Mouse (Mus musculus): Measurements from ENCODE around the gene Zmat5.

The Zmat5 gene

GRCm38 (mm10) chr11:4704072-4704964, at the start of gene Zmat5, which contains the start of gene Uqcr10:
Zmat5 (plus strand) TSS chr11:4704678.
Uqcr10 (minus strand) TSS chr11:4704342.
- DNase-seq (ENCODE audit: low read depth, low spot score) = peak; percentile 91

GRCm38 (mm10) chr11:4659818-4660217, 44.7 kb upstream of the Zmat5 start:
- no peak for DNase-seq (ENCODE audit: low read depth, low spot score)

DNA sequence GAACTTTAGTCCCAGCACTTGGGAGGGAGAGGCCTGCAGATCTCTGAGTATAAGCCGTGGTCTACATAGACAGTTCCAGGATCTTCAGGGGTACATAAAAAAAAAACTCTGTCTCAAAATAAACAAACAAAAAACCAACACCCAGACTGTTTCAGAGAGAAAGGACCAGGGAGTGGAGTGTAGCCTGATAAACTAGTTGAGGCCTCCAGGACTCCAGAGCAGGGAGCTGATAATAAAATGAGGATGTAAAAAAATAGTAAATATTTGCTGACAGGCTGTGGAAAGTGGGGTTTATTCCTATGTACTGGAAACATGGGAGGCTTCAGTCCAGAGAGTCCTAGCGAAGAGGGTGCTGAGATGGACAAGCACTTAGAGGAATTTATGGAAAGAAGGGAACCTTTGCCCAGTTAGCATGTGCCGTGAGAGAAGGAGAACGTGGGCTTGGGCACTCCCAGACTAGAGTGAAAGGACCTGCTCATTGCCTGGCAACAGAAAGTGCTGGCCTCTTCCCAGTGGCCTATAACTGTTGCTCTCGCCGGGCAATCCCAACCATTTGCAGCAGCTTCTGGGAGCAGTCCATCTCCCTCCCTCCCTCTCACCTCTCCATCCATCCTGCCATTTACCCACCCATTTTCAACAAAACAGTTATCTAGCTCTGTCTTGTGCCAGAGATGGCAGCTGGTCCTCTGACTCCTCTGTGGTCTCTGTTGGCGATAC, 44.0 kb upstream of the Zmat5 start:
- no peak for DNase-seq (ENCODE audit: low read depth, low spot score)

- DNase-seq (ENCODE audit: low read depth, low spot score) = no peak
These were observed 43.2 kb upstream of the Zmat5 start for GRCm38 (mm10) chr11:4661324-4661723.

DNA sequence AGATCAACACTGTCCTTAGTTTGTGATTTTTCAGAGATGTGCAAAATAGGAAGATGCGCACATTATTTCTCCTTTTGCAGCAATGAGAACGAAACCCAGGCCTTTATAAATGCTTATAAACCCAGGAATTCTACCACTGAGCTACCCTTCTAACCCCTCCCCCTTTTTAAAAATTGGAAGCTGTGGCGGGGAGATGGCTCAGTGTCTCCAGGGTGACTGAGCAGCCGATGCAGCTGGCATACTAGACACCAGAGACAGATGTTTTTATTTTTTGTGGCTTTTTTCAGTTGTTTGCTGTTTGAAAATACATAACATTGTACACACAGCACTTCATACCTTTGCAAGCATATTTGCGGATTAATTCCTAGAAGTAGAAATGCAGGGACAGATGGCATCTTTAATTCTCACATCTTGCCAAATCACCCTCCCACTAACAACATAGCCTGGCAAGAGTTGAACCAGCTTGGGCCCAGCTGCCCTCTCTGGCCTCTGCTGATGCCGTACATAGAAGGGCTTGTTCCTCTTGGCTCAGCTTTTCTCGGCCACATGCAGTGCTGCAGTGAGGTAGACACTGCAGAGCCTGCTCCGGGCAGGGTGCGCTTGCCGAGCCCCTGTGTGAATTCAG, 42.5 kb upstream of the Zmat5 start:
- DNase-seq (ENCODE audit: low read depth, low spot score) = no peak

DNA sequence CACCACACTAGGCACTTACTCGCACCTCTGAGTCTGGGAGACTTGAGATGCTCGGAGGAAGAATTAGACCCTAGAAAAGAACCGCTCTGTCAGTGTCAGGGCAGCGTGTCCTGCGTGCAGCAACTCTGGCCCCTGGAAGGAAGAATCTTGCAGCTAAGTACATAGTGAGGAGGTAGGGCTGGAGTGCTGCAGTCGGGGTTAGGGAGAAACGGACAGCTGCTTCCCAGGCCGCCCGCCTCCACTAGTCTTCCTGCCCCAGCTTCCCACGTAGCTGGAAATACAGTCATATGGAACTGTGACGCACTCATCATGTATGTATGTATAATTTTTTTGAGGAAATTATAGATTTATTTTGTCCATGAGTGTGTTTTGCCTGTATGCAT, 42.0 kb upstream of the Zmat5 start:
- DNase-seq (ENCODE audit: low read depth, low spot score) = no peak

GRCm38 (mm10) chr11:4671736-4672135, 32.7 kb upstream of the Zmat5 start:
- DNase-seq (ENCODE audit: low read depth, low spot score) = no peak

DNA sequence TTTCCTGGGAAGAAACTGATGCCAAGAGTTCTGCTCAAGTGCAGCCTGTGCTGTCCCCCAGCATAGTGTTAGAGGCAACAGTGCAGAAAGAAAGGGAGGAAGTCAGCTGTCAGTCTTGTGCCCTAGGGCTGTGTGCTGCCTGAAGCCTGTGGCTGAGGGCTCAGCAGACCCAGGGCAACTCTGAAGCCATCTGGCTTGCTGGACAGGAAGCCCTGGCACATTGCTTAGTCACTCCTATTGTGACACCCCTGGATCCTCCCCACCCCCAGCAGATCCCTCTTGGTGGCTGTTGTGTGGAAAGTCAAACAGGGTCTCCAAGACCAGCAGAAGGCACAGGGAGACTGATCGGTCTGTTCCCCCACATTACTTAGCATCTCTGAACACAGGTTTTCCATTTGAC, 29.9 kb upstream of the Zmat5 start:
- DNase-seq (ENCODE audit: low read depth, low spot score) = no peak

- DNase-seq (ENCODE audit: low read depth, low spot score) = no peak
These were observed 29.3 kb upstream of the Zmat5 start for GRCm38 (mm10) chr11:4675126-4675562.

DNA sequence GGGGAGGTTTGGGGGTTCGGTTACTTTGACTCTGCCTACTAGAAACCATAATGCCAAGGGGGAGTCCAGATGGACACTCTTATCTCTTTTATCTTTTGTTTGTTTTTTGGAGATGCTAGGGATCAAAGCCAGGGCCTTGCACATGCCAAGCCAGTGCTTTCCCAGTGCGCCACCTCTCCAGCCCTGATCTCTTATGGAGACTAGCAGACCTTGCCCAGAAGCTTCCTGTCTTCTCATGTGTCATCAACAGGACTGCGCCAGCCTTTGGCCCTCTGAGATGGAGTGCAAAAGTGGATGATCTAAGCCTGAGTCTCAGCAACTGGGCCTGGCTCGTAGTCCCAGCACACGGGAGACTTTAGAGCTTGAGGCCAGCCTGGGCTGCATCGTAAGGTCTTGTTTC, 28.8 kb upstream of the Zmat5 start:
- no peak for DNase-seq (ENCODE audit: low read depth, low spot score)

DNA sequence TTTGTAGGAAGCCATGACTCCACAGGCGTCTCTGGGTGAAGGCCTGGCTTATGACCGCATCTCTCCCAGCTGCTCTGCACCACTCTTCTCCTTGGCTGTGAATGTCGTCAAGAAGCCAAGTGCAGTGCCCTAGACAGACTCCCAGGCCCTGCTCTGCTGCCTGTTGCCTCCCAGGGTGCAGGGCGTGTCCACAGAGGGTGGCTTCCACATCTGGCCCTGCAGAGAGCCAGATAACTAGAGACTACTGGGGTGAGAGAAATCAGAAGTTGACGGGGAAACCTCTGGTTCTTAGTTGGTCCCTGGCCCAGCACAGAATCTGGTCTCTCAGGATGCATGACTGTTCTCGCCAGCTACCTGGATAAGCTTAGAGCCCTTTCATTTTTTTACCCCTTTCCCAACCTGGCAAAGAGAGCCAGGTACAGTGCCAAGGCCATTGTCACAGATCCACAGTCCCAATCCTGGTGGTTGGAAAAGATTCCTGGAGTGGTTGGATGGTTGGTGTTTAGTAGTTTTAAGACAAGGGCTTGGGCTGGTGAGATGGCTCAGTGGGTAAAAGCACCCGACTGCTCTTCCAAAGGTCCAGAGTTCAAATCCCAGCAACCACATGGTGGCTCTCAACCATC, 27.1 kb upstream of the Zmat5 start:
- no peak for DNase-seq (ENCODE audit: low read depth, low spot score)

DNA sequence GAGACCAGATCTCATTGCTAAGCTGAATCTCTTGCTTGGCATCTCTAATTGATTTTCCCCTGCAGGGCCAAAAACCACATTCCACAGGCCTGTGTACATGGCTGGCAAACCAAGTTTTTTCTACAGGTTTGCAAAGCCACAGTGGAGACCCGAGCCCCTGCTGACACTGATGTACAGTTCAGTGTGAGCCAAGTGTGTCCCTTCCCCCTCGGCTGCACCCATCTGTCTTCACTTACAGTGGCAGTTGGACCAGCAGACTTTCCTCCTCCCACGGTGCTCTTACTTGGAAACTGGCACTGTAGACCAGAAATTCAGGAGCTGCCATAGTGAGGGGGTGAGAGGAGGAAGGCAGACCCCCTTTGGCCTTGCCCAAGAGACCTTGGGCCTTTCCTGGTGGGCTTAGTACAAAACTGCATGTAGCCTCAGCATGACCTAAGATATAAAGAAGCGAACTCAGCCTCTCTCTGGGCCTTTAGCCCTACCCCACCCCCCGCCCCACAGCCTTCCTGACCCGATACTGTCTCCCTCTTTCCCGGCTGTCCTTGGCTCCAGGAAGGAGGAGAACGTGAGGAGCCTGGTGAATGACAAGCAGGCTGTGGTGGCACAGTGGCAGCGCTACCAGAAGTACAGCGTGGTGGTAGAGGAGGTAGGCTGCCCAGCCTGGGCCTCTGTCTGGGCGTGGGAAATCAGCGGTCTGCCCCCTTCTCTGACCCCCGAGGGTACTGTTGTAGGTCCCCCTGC, 25.6 kb upstream of the Zmat5 start:
- DNase-seq (ENCODE audit: low read depth, low spot score) = no peak

DNA sequence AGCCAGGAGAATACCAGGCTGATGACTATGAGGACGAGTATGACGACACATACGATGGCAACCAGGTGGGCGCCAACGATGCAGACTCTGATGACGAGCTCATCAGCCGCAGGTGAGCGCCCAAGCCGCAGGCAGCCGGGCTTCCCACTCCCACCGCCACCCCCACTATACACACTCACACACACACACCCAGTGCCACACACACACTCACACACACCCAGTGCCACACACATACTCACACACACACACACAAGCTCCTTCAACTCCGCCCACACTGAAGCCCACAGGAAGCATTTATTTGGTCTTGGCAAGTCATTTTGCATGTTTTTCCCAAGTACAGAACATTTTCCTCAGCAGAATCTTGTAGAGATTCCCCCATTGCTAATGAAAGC, 25.0 kb upstream of the Zmat5 start:
- DNase-seq (ENCODE audit: low read depth, low spot score) = no peak

GRCm38 (mm10) chr11:4680126-4680525, 24.4 kb upstream of the Zmat5 start:
- no peak for DNase-seq (ENCODE audit: low read depth, low spot score)

DNA sequence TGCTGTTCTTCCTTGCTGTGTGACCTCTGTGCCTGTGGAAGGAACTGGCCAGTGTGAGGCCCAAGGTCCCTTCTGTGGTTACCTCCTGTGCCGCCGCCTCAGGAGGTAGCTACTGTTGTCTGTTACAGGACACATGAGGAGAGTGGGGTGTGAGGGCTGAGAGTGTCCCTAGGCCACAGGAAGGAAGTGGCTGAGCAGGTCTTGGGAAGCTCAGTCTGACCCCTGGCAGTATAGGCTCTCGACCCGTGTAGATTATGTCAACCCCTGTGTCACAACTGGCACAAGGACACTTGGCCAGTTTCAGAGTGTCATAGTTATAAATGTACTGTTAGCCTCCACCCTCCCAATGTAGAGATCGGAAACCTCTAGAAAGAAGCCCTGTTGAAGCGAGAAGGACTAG, 21.0 kb upstream of the Zmat5 start:
- DNase-seq (ENCODE audit: low read depth, low spot score) = no peak

- no peak for DNase-seq (ENCODE audit: low read depth, low spot score)
These were observed 20.3 kb upstream of the Zmat5 start for GRCm38 (mm10) chr11:4684186-4684585.

GRCm38 (mm10) chr11:4685071-4685470, 19.4 kb upstream of the Zmat5 start:
- DNase-seq (ENCODE audit: low read depth, low spot score) = no peak

GRCm38 (mm10) chr11:4685510-4685909, 19.0 kb upstream of the Zmat5 start:
- DNase-seq (ENCODE audit: low read depth, low spot score) = no peak

DNA sequence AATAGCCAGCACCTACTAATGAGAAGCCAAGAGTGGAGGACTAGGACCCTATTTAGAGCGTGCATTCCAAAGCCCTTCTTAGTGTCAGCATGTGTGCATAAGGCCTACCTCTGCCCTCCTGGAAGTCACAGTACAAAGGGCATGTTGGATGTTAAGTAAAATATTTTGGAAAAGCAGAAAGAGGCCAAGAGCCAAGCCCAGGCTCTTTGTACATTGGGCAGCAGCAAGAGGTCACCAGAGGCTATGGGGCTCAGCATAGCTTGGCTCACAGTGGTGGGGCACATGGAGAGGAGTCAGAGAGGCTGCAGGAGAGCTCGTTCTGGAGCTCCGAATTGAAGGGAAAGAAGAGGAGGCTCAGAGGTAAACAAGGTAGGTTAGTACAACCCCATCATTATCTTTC, 17.5 kb upstream of the Zmat5 start:
- no peak for DNase-seq (ENCODE audit: low read depth, low spot score)

DNA sequence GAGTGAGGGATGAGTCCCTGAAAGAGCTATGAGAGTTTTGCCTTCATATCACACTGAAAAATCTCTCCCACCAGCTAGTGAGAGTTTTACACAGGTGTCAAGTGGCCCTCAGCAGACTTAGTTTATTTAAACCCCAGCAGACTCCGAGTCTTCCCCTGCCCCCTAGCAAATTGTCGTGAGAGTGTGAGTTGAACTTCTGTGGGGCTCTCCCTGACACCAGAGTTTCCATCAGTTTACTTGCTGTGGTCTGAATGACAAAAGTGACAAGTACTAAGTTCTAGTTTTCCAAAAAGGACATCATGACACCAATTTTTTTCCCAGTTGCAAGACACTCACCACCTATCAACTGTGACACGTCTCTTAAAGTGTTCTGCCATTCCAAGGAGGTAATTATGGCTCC, 16.6 kb upstream of the Zmat5 start:
- no peak for DNase-seq (ENCODE audit: low read depth, low spot score)

DNA sequence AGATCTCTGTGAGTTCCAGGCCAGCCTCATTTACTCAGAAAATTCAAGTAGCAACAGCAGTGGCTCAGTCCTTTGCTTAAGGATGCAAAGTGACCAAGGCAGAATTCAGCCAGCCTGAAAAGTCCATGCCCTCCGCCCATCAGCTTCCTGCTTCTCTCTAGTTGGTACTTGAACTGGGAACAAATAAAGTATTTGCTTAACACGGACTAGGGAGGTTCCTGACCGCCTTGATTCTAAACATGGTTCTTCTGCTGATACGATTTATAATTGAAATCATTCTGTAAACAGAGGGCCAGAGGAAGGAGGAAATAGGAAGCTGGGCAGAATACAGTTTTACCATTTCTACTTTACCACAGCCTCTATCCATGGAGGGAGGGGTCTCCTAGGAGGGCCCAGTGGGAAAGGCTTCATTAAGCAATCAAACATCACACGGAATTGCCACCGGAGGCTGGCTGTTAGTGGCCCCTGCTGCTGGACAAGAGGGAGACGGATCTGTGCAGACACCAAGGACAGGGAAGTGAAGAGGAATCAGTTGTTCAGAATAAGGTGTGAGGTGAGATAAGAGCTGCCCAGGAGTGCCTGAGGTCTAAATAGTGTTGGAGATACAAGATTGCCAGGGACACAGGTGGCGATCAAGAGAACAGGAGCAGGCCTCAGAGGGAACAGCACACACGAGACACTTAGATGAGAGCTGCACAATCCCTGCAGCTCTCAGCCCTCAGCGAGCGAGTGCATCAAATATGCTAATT, 15.7 kb upstream of the Zmat5 start:
- no peak for DNase-seq (ENCODE audit: low read depth, low spot score)
